Mouse (Mus musculus) common myeloid progenitor, adult 5-6 weeks (primary cell): Measurements from ENCODE around the gene Zfp39. TPM values are rescaled to one million over a fixed set of nuclear protein-coding genes. Genes with fewer than 3 reads are reported as not detected.

Source experiments
- ATAC-seq: replicated peaks from 2 replicates; pipeline ENCODE4 v1.8.0; 2016; ENCODE audit warnings: low read depth, mild to moderate bottlenecking, moderate TSS enrichment, inconsistent platforms; ENCODE audit not compliant: poor library complexity, severe bottlenecking
- total RNA-seq: library from RNA; stranded (forward); fragments of 200-1000, 187-1606 nt; gene quantifications from 2 replicates; pipeline ENCODE4 v1.2.3, GENCODE M21; 2017

The Zfp39 gene
- total RNA-seq = 14.6 and 16.4 TPM in 2 replicates

- peak; percentile 94 for ATAC-seq
These were observed at the start of gene Zfp39 for GRCm38 (mm10) chr11:58903511-58904409. Gene Zfp39 (minus strand): TSS chr11:58904225.

GRCm38 (mm10) chr11:58953351-58954169 is 49.5 kb upstream of the Zfp39 start:
- ATAC-seq = no peak

- no peak for ATAC-seq
These were observed 47.2 kb upstream of the Zfp39 start for GRCm38 (mm10) chr11:58951210-58951609.

- no peak for ATAC-seq
These were observed 45.7 kb upstream of the Zfp39 start for GRCm38 (mm10) chr11:58949480-58950431.

GRCm38 (mm10) chr11:58948542-58949479 is 44.8 kb upstream of the Zfp39 start, which contains the start of gene Hist3h2ba:
Gene Hist3h2ba (plus strand): TSS chr11:58948920.
- peak; percentile 80 for ATAC-seq

- no peak; the same call in 1 of the 2 replicates for ATAC-seq
These were observed 43.9 kb upstream of the Zfp39 start for GRCm38 (mm10) chr11:58947798-58948528.

GRCm38 (mm10) chr11:58947306-58947705 is 43.3 kb upstream of the Zfp39 start:
- ATAC-seq = no peak

GRCm38 (mm10) chr11:58944136-58944535 is 40.1 kb upstream of the Zfp39 start:
- no peak for ATAC-seq

- no peak for ATAC-seq
These were observed 35.0 kb upstream of the Zfp39 start for GRCm38 (mm10) chr11:58939088-58939439.

- peak; percentile 95 for ATAC-seq
These were observed 34.5 kb upstream of the Zfp39 start, which contains the start of gene Rnf187 for GRCm38 (mm10) chr11:58938322-58939087. Gene Rnf187 (minus strand): TSS chr11:58938916.

- no peak for ATAC-seq
These were observed 33.9 kb upstream of the Zfp39 start for GRCm38 (mm10) chr11:58937909-58938308.

- no peak for ATAC-seq
These were observed 27.6 kb upstream of the Zfp39 start for GRCm38 (mm10) chr11:58931576-58931975.

GRCm38 (mm10) chr11:58930254-58930653 is 26.2 kb upstream of the Zfp39 start:
- no peak for ATAC-seq

- no peak for ATAC-seq
These were observed 25.6 kb upstream of the Zfp39 start for GRCm38 (mm10) chr11:58929641-58930040.

- ATAC-seq = no peak
These were observed 25.0 kb upstream of the Zfp39 start for GRCm38 (mm10) chr11:58929055-58929454.

- ATAC-seq = peak; percentile 84
These were observed 24.0 kb upstream of the Zfp39 start for GRCm38 (mm10) chr11:58927790-58928651.
